Mouse (Mus musculus): ENCODE results near the gene Pin1.

GRCm38 (mm10) chr9:20689403-20689802 is 37.5 kb downstream of the Pin1 start:
- TF ChIP-seq GATA1 (IDR thresholded peaks at IDR 0.05; ENCODE audit: low read length) (no peak), TAL1 (IDR thresholded peaks at IDR 0.05; ENCODE audit: low read length) (no peak)
